Mouse (Mus musculus) midbrain, embryonic 12.5 days (tissue): Measurements from ENCODE around the gene Bbs2. TPM values are rescaled to one million over a fixed set of nuclear protein-coding genes. Genes with fewer than 3 reads are reported as not detected.
A peak's percentile ranks its signal among the peaks of the same experiment; 100 is the strongest.
"Not testable (repeated sequence)": the region's sequence is repeated elsewhere in the genome, so short reads cannot be mapped to it uniquely, and the experiment has no call there.

Experiments
- ATAC-seq: fragments of 200-750 bp; cut with Nextera tagmentation; 2 replicates; pipeline ENCODE4 v1.8.0; 2017; ENCODE audit warnings: low read depth, moderate TSS enrichment, moderate library complexity; ENCODE audit not compliant: low FRiP score
- H3K27ac ChIP-seq: fragments of 300-500 bp; sonication (generic); replicated peaks from 2 replicates; pipeline ENCODE4 v1.5.1; 2016; ENCODE audit warnings: mild to moderate bottlenecking
- H3K27me3 ChIP-seq: fragments of 300-500 bp; sonication (generic); 2 replicates; pipeline ENCODE4 v1.6.1; 2016; ENCODE audit warnings: mild to moderate bottlenecking
- H3K36me3 ChIP-seq: fragments of 300-500 bp; sonication (generic); 2 replicates; pipeline ENCODE4 v1.6.1; 2016
- H3K4me1 ChIP-seq: fragments of 300-500 bp; sonication (generic); 2 replicates; pipeline ENCODE4 v1.6.1; 2016
- H3K4me2 ChIP-seq: fragments of 300-500 bp; sonication (generic); replicated peaks from 2 replicates; pipeline ENCODE4 v1.6.1; 2016; ENCODE audit warnings: mild to moderate bottlenecking, moderate library complexity
- H3K4me3 ChIP-seq: fragments of 300-500 bp; sonication (generic); 2 replicates; pipeline ENCODE4 v1.5.1; 2016; ENCODE audit warnings: mild to moderate bottlenecking
- H3K9ac ChIP-seq: fragments of 300-500 bp; sonication (generic); replicated peaks from 2 replicates; pipeline ENCODE4 v1.6.1; 2016; ENCODE audit warnings: mild to moderate bottlenecking, moderate library complexity
- H3K9me3 ChIP-seq: fragments of 300-500 bp; sonication (generic); 2 replicates; pipeline ENCODE4 v1.6.1; 2016; ENCODE audit warnings: mild to moderate bottlenecking
- WGBS: fragments of 180-500 bp; shearing (Covaris S2); methylation state at CpG from one replicate; pipeline ENCODE4 v1.1.7; 2016; 5-methylcytosine and 5-hydroxymethylcytosine counted together
- polyA plus RNA-seq: library from polyadenylated mRNA; unstranded; fragments of >200 nt; fragmentation: Nextera tagmentation; extraction: Ambion mirVana; gene quantifications from 2 replicates; pipeline ENCODE4 v1.2.1, GENCODE M21; 2016

The Bbs2 gene
- polyA plus RNA-seq = 25.3 and 25.4 TPM in 2 replicates

GRCm38 (mm10) chr8:94098081-94098974 lies at the start of gene Bbs2:
Bbs2 (minus strand) TSS chr8:94098928.
- peak within 1 kb of the TSS; percentile 73 for H3K9ac ChIP-seq
- no peaks in the 10 kb centered on the region for H3K27me3 ChIP-seq
- H3K4me1 ChIP-seq = peaks cover 16% of the 10 kb centered on the region
- H3K4me2 ChIP-seq = peak within 1 kb of the TSS; percentile 63
- H3K27ac ChIP-seq = peak within 1 kb of the TSS; percentile 98
- peak within 1 kb of the TSS; percentile 68 for H3K4me3 ChIP-seq
- H3K9me3 ChIP-seq = no peaks in the 10 kb centered on the region
- H3K36me3 ChIP-seq = no peaks in the 10 kb centered on the region
- under 1% methylated on average over 61 of the region's 61 CpGs for WGBS
- peak; percentile 98 for ATAC-seq

GRCm38 (mm10) chr8:94148236-94148635 lies 49.5 kb upstream of the Bbs2 start:
- H3K36me3 ChIP-seq = no peaks in the 10 kb centered on the region
- no peak overlapping the region for H3K4me3 ChIP-seq
- no peak overlapping the region for H3K4me2 ChIP-seq
- ATAC-seq = no peak
- peaks cover 12% of the 10 kb centered on the region for H3K27me3 ChIP-seq
- WGBS = 25% methylated on average over 5 of the region's 5 CpGs
- no peak overlapping the region for H3K27ac ChIP-seq
- H3K9me3 ChIP-seq = no peaks in the 10 kb centered on the region
- no peak overlapping the region for H3K9ac ChIP-seq
- H3K4me1 ChIP-seq = peaks cover 12% of the 10 kb centered on the region

- ATAC-seq = no peak
- Histone ChIP-seq H3K4me3 (no peak overlapping the region), H3K4me1 (no peaks in the 10 kb centered on the region), H3K36me3 (no peaks in the 10 kb centered on the region), H3K27ac (no peak overlapping the region), H3K27me3 (no peaks in the 10 kb centered on the region), H3K9me3 (no peaks in the 10 kb centered on the region), H3K9ac (no peak overlapping the region), H3K4me2 (no peak overlapping the region)
- WGBS = 84% methylated on average over 4 of the region's 4 CpGs
These were observed 41.6 kb upstream of the Bbs2 start for GRCm38 (mm10) chr8:94140266-94140795.

- 56% methylated on average over 6 of the region's 6 CpGs for WGBS
- Histone ChIP-seq H3K4me1 (no peaks in the 10 kb centered on the region), H3K4me3 (no peak within 1 kb of the TSS), H3K9ac (no peak within 1 kb of the TSS), H3K9me3 (no peaks in the 10 kb centered on the region), H3K36me3 (no peaks in the 10 kb centered on the region), H3K27me3 (no peaks in the 10 kb centered on the region), H3K4me2 (no peak within 1 kb of the TSS), H3K27ac (no peak within 1 kb of the TSS)
- no peak for ATAC-seq
These were observed 38.2 kb upstream of the Bbs2 start, which contains the start of gene Mt4 for GRCm38 (mm10) chr8:94136933-94137332. Mt4 (plus strand) TSS chr8:94137197.

- WGBS = 83% methylated on average over 7 of the region's 7 CpGs
- no peak for ATAC-seq
These were observed 37.5 kb upstream of the Bbs2 start for GRCm38 (mm10) chr8:94136192-94136591.

DNA sequence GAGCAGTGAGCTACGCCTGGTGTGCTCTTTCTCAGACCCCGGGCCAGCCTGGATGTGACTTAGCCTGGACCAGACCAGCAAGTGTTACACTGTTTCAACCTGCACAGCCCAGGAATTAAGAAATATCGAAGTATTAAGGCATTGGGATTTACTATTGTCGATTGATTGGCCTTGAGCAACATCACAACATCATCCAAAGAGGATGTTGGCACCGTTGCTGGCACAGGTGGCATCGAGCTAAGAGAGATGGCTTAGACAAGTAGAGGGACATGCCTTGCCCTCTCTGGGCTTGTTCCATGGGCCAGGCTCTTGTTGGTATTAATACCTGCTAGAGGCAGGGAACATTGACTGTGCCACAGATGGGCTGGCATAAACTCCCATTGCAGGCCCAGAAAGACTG lies 36.8 kb upstream of the Bbs2 start:
- Histone ChIP-seq H3K9me3 (no peaks in the 10 kb centered on the region), H3K27me3 (no peaks in the 10 kb centered on the region), H3K4me3 (no peak overlapping the region), H3K36me3 (no peaks in the 10 kb centered on the region), H3K27ac (no peak overlapping the region), H3K9ac (no peak overlapping the region), H3K4me2 (no peak overlapping the region), H3K4me1 (no peaks in the 10 kb centered on the region)
- 89% methylated on average over 6 of the region's 6 CpGs for WGBS
- no peak for ATAC-seq

More at GRCm38 (mm10) chr8:94136192-94136591, 37.5 kb upstream of the Bbs2 start:
- H3K27me3 ChIP-seq = no peaks in the 10 kb centered on the region
- no peak overlapping the region for H3K4me2 ChIP-seq
- no peaks in the 10 kb centered on the region for H3K9me3 ChIP-seq
- H3K27ac ChIP-seq = no peak overlapping the region
- H3K4me3 ChIP-seq = no peak overlapping the region
- H3K4me1 ChIP-seq = no peaks in the 10 kb centered on the region
- H3K36me3 ChIP-seq = no peaks in the 10 kb centered on the region
- no peak overlapping the region for H3K9ac ChIP-seq

DNA sequence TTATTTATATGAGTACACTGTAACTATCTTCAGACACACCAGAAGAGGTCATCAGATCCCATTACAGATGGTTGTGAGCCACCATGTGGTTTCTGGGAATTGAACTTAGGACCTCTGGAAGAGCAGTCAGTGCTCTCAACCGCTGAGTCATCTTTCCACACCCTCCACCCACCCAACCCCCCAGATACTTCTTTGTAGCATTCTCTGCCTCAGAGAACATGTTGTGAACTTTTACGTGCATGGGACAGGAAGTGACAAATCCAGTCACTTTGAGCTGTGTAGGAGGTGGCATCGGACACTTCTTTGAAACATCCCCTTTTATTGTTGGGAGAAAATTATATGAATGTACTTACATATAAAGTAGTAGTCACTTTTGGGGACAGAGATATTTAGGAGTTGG lies 35.9 kb upstream of the Bbs2 start:
- not testable (repeated sequence) for ATAC-seq, H3K9ac ChIP-seq
- 76% methylated on average over 3 of the region's 3 CpGs for WGBS

DNA sequence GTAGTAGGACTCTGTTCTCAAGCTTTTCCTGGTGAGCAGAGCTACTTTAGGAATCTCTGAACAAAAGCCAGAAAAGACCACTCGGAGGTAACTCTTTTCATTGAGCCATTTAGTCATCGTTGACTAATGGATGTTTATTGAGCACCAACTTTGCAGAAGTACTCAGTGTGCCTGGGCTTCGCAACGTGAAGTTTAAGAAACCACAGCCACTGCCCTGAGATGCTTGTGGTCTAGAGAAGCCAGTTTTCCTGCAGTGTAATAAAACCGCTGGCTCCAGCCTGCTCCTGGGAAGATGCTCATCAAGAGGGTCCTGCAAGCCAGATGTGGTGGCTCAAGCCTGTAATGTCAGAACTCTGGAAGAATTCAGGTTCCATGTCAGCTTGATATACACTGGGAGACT lies 33.4 kb upstream of the Bbs2 start:
- H3K4me2 ChIP-seq = no peak overlapping the region
- H3K4me3 ChIP-seq = no peak overlapping the region
- H3K9me3 ChIP-seq = no peaks in the 10 kb centered on the region
- H3K27ac ChIP-seq = no peak overlapping the region
- no peaks in the 10 kb centered on the region; the same call in 1 of the 2 replicates for H3K4me1 ChIP-seq
- no peak overlapping the region for H3K9ac ChIP-seq
- 84% methylated on average over 5 of the region's 5 CpGs for WGBS
- H3K27me3 ChIP-seq = no peaks in the 10 kb centered on the region
- no peak for ATAC-seq
- no peaks in the 10 kb centered on the region for H3K36me3 ChIP-seq

More for the DNA sequence above, 35.9 kb upstream of the Bbs2 start:
- not testable (repeated sequence) for H3K9me3 ChIP-seq, H3K36me3 ChIP-seq, H3K4me2 ChIP-seq, H3K4me1 ChIP-seq, H3K4me3 ChIP-seq, H3K27ac ChIP-seq, H3K27me3 ChIP-seq

DNA sequence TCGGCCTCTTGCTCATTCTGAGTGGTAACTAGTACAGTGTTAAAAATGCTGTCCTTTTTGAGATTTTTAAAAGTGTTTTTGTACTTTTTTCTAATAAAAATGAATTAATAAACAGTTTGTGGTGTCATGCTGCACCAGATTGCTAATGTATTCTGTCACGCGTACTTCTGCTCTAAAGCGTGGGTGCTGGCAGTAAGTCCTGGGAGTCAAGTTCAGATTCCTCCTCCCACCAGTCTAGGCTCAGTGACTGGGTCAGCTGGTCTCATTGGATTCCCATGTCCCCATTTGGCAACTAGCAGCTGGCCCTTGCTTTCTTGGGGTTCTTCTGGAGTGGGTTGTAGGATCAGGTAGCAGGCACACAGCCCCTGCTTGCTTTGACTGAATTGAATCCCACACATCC lies 31.4 kb upstream of the Bbs2 start:
- WGBS = 94% methylated on average over 4 of the region's 4 CpGs
- H3K9me3 ChIP-seq = no peaks in the 10 kb centered on the region
- no peak overlapping the region for H3K4me2 ChIP-seq
- ATAC-seq = no peak
- no peak overlapping the region for H3K9ac ChIP-seq
- H3K4me3 ChIP-seq = no peak overlapping the region
- H3K36me3 ChIP-seq = no peaks in the 10 kb centered on the region
- no peaks in the 10 kb centered on the region for H3K27me3 ChIP-seq
- no peaks in the 10 kb centered on the region; the same call in 1 of the 2 replicates for H3K4me1 ChIP-seq
- no peak overlapping the region for H3K27ac ChIP-seq

GRCm38 (mm10) chr8:94129133-94129789 lies 30.5 kb upstream of the Bbs2 start:
- Histone ChIP-seq H3K9me3 (no peaks in the 10 kb centered on the region), H3K36me3 (no peaks in the 10 kb centered on the region), H3K4me1 (no peaks in the 10 kb centered on the region; the same call in 1 of the 2 replicates), H3K4me2 (no peak overlapping the region), H3K27ac (no peak overlapping the region), H3K4me3 (no peak overlapping the region), H3K9ac (no peak overlapping the region), H3K27me3 (no peaks in the 10 kb centered on the region)
- 76% methylated on average over 6 of the region's 6 CpGs for WGBS
- no peak for ATAC-seq

GRCm38 (mm10) chr8:94127711-94128110 lies 29.0 kb upstream of the Bbs2 start:
- H3K36me3 ChIP-seq = no peaks in the 10 kb centered on the region
- no peaks in the 10 kb centered on the region for H3K9me3 ChIP-seq
- no peak overlapping the region for H3K4me2 ChIP-seq
- H3K9ac ChIP-seq = no peak overlapping the region
- WGBS = 82% methylated on average over 6 of the region's 6 CpGs
- H3K4me3 ChIP-seq = no peak overlapping the region
- H3K4me1 ChIP-seq = peaks cover 5% of the 10 kb centered on the region; the same call in 1 of the 2 replicates
- H3K27me3 ChIP-seq = no peaks in the 10 kb centered on the region
- H3K27ac ChIP-seq = no peak overlapping the region
- ATAC-seq = no peak
